Mouse (Mus musculus): ENCODE results near the gene L3mbtl4.

L3mbtl4 gene

GRCm38 (mm10) chr17:68273527-68273926 lies at the start of gene L3mbtl4:
Gene L3mbtl4 (plus strand): TSS chr17:68273797.
- DNase-seq, result peak; percentile 11

GRCm38 (mm10) chr17:68230484-68230883 lies 43.1 kb upstream of the L3mbtl4 start:
- no peak for DNase-seq

GRCm38 (mm10) chr17:68235380-68235779 lies 38.2 kb upstream of the L3mbtl4 start:
- DNase-seq, result no peak

GRCm38 (mm10) chr17:68236992-68237391 lies 36.6 kb upstream of the L3mbtl4 start:
- DNase-seq, result no peak

GRCm38 (mm10) chr17:68240171-68240570 lies 33.4 kb upstream of the L3mbtl4 start:
- no peak for DNase-seq

GRCm38 (mm10) chr17:68264835-68265557 lies 8.6 kb upstream of the L3mbtl4 start:
- DNase-seq, result no peak

GRCm38 (mm10) chr17:68273954-68274353 lies 357 bp downstream of the L3mbtl4 start:
- DNase-seq, result peak; percentile 4

- no peak for DNase-seq
These were observed 1.5 kb downstream of the L3mbtl4 start for GRCm38 (mm10) chr17:68275138-68275537.

GRCm38 (mm10) chr17:68280915-68281314 lies 7.3 kb downstream of the L3mbtl4 start:
- no peak for DNase-seq

GRCm38 (mm10) chr17:68285119-68285782 lies 11.7 kb downstream of the L3mbtl4 start:
- no peak for DNase-seq

GRCm38 (mm10) chr17:68288094-68288493 lies 14.5 kb downstream of the L3mbtl4 start:
- DNase-seq, result no peak

GRCm38 (mm10) chr17:68288699-68289098 lies 15.1 kb downstream of the L3mbtl4 start:
- DNase-seq, result peak; percentile 25

- no peak for DNase-seq
These were observed 18.2 kb downstream of the L3mbtl4 start for GRCm38 (mm10) chr17:68291713-68292364.

GRCm38 (mm10) chr17:68308381-68308780 lies 34.8 kb downstream of the L3mbtl4 start:
- no peak for DNase-seq

GRCm38 (mm10) chr17:68312286-68312927 lies 38.8 kb downstream of the L3mbtl4 start:
- DNase-seq, result no peak

GRCm38 (mm10) chr17:68320940-68321339 lies 47.3 kb downstream of the L3mbtl4 start:
- DNase-seq, result no peak

- DNase-seq, result no peak
These were observed 49.0 kb downstream of the L3mbtl4 start for GRCm38 (mm10) chr17:68322607-68323006.

- no peak for DNase-seq
These were observed 58.6 kb downstream of the L3mbtl4 start for GRCm38 (mm10) chr17:68332225-68332624.

GRCm38 (mm10) chr17:68333382-68333781 lies 59.8 kb downstream of the L3mbtl4 start:
- no peak for DNase-seq

GRCm38 (mm10) chr17:68338917-68339553 lies 65.4 kb downstream of the L3mbtl4 start:
- no peak for DNase-seq

GRCm38 (mm10) chr17:68357687-68358086 lies 84.1 kb downstream of the L3mbtl4 start:
- no peak for DNase-seq

GRCm38 (mm10) chr17:68371101-68371500 lies 97.5 kb downstream of the L3mbtl4 start:
- no peak for DNase-seq

- no peak for DNase-seq
These were observed 114.9 kb downstream of the L3mbtl4 start for GRCm38 (mm10) chr17:68388481-68388880.

Data from kidney, adult 18-20 months (tissue).